9 mouse cellular contexts compared by ENCODE assay signal in genomic region chr5:147671765-147672424, GRCm38 (mm10). TPM values are rescaled to one million over a fixed set of nuclear protein-coding genes. Genes with fewer than 3 reads are reported as not detected.
DNase-seq lines count a peak whose midpoint lies in the region; ATAC-seq lines count a peak whose summit lies in the region.
"Had no signal": no experiment of that assay in that cellular context is flagged by ENCODE, and none has a peak within 500 bp of the region (broad histone marks: within the 10 kb centered on the region; RNA-seq: fewer than 3 reads in every experiment).

No protein-coding gene starts in this region.

- no peak for ATAC-seq in hindbrain, embryonic 11.5 days (ENCODE audit: low FRiP score)

- no peaks in the 10 kb centered on the region for H3K27me3 ChIP-seq in limb, embryonic 10.5 days (ENCODE audit: low read depth, poor library complexity, severe bottlenecking)
- no peaks in the 10 kb centered on the region for H3K27me3 ChIP-seq in hindbrain, embryonic 11.5 days (ENCODE audit: control insufficient read depth, insufficient read depth, low read length)

- no peak overlapping the region for H3K27ac ChIP-seq in limb, embryonic 10.5 days
- no peak overlapping the region for H3K27ac ChIP-seq in hindbrain, embryonic 11.5 days (ENCODE audit: low read depth, low read length)

- no peaks in the 10 kb centered on the region for H3K4me1 ChIP-seq in limb, embryonic 10.5 days
- no peaks in the 10 kb centered on the region for H3K4me1 ChIP-seq in hindbrain, embryonic 11.5 days (replicated peaks; ENCODE audit: control insufficient read depth, insufficient read depth, low read length)

- peak; percentile 28 to 35 for DNase-seq in cerebellum, postnatal 25 days
- no peak for DNase-seq in cerebellum, adult 11 months
- DNase-seq in frontal cortex, postnatal 14 days (ENCODE audit: low spot score in 2 of 2) = peak; percentile 9 to 21
- DNase-seq in kidney, postnatal 14 days = peak; percentile 48
- peak; percentile 10 for DNase-seq in lung, postnatal 14 days
- DNase-seq in limb, embryonic 10.5 days (ENCODE audit: low spot score) = no peak
- no peak for DNase-seq in hindbrain, embryonic 11.5 days (ENCODE audit: low spot score)
- DNase-seq in gastrocnemius, postnatal 10 days = no peak
- DNase-seq: B cell, adult 2 months had no signal

- no peak overlapping the region for H3K4me2 ChIP-seq in hindbrain, embryonic 11.5 days (replicated peaks; ENCODE audit: low read depth, low read length)

- H3K4me3 ChIP-seq in limb, embryonic 10.5 days = no peak overlapping the region
- H3K4me3 ChIP-seq in hindbrain, embryonic 11.5 days (ENCODE audit: low read depth, low read length) = no peak overlapping the region

- 90% methylated on average over 19 of the region's 19 CpGs for WGBS in limb, embryonic 10.5 days
- WGBS in hindbrain, embryonic 11.5 days = 85% methylated on average over 19 of the region's 19 CpGs

- no peaks in the 10 kb centered on the region for H3K9me3 ChIP-seq in limb, embryonic 10.5 days (replicated peaks)
- no peaks in the 10 kb centered on the region for H3K9me3 ChIP-seq in hindbrain, embryonic 11.5 days (ENCODE audit: control insufficient read depth, low read length)

- no peaks in the 10 kb centered on the region for H3K36me3 ChIP-seq in limb, embryonic 10.5 days
- H3K36me3 ChIP-seq in hindbrain, embryonic 11.5 days (ENCODE audit: control insufficient read depth, insufficient read depth, low read length) = no peaks in the 10 kb centered on the region

- no peak overlapping the region for H3K9ac ChIP-seq in hindbrain, embryonic 11.5 days (ENCODE audit: low read depth, low read length)

RNA-seq across cellular contexts. Expression of gene Flt1, which starts 53.9 kb away (rescaled TPM):
- polyA plus RNA-seq in limb, embryonic 10.5 days (2016; fragmentation: Nextera tagmentation; extraction: Ambion mirVana) = 11.8 and 12.1 TPM in 2 replicates
- polyA plus RNA-seq in hindbrain, embryonic 11.5 days (2014; fragmentation: Nextera tagmentation; extraction: Ambion mirVana) = 12.3 and 13.5 TPM in 2 replicates
- total RNA-seq in gastrocnemius, postnatal 10 days (2021) = 10 to 100 TPM; 14.7 to 17.8 TPM

Comparison
In these comparisons a context has a peak if more than half of its experiments do, and no peak if none do; other contexts are left out.
1. DNase-seq: peak in cerebellum, postnatal 25 days (2 of 2), frontal cortex, postnatal 14 days (2 of 2), kidney, postnatal 14 days (single experiment) and lung, postnatal 14 days (single experiment); none in cerebellum, adult 11 months (single experiment), limb, embryonic 10.5 days (single experiment), hindbrain, embryonic 11.5 days (single experiment) and gastrocnemius, postnatal 10 days (single experiment).